Mouse (Mus musculus) heart, adult 2 months (tissue): ENCODE data around the gene Bpifb5.

ENCODE experiments used
- EP300 ChIP-seq: fragments of 200-500 bp; IDR thresholded peaks from 2 replicates; pipeline ENCODE4 v1.6.1; 2011; ENCODE audit warnings: low read depth, low read length, control low read depth; ENCODE audit not compliant: insufficient read depth
- POLR2A ChIP-seq: fragments of 200-500 bp; IDR thresholded peaks from 2 replicates; pipeline ENCODE4 v1.6.1; 2011; ENCODE audit warnings: mild to moderate bottlenecking, low read depth, low read length, control low read depth; ENCODE audit not compliant: insufficient read depth

GRCm38 (mm10) chr2:154187468-154187867 is 36.1 kb upstream of the Bpifb5 start:
- TF ChIP-seq EP300 (no peak), POLR2A (no peak)
